Mouse (Mus musculus): ENCODE data around the gene Serpinb1b.

The Serpinb1b gene

DNA sequence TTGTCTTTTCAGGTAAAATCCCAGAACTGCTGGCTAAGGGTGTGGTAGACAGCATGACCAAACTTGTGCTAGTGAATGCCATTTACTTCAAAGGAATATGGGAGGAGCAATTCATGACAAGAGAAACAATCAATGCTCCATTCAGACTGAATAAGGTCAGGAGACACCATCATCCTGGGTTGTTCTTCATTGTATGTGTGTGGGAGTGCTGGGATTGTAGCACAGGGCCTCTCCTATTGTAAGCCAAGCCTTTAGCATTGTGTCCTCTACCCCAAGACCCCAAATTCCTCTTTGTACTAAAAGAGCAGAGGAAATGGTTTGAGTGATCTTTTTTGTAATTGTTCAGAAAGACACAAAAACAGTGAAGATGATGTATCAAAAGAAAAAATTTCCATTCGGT, 12.9 kb downstream of the Serpinb1b start:
- no peak for DNase-seq (ENCODE audit: extremely low spot score)

- no peak for DNase-seq (ENCODE audit: extremely low spot score)
Observed at GRCm38 (mm10) chr13:33095575-33095974, 17.2 kb downstream of the Serpinb1b start.

DNA sequence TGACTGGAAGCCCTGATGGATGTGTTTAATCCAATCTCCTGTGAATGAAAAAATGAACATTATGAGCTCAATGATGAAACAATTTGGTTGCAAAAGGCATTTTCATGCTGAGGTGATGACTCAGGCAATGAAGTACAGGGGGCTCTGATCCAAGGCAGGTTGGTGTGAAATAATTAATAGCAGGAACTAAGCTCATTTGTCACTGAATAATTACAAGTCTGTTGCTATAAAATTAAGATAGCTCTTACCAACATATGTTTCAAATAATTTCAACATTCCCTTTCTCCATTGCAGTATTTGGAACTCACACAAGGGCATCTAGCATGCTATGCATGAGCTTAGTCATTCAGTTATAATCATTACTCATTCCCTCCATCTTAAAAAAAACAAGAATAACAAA, 27.3 kb downstream of the Serpinb1b start:
- no peak for DNase-seq (ENCODE audit: extremely low spot score)

DNA sequence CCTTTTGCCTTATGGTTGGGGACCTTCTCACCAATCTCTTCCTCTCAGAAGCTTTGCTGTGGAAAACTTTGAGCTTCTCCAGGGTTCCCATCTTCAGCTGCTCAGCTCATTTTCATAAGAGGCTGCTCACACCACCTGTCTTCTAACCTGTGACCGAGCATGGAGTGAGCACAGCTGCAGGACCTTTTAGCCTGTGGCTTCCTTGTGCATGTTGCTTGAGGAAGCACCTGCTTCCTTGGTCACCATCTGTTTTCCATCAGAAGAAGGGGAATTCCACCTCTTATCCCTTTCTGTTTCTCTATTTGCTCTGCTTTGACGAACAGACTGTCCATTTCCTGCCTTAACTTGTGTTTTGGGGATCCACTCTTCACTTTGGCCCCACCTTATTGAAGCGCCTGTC, 34.7 kb downstream of the Serpinb1b start:
- DNase-seq (ENCODE audit: extremely low spot score) = no peak

GRCm38 (mm10) chr13:33137717-33138116, 59.3 kb downstream of the Serpinb1b start:
- DNase-seq (ENCODE audit: extremely low spot score) = no peak

GRCm38 (mm10) chr13:33141435-33141834, 63.1 kb downstream of the Serpinb1b start:
- no peak for DNase-seq (ENCODE audit: extremely low spot score)

All from embryo, embryonic 9.5 days (tissue).